Mouse (Mus musculus) hindbrain, embryonic 10.5 days (tissue): ENCODE data around the gene Xrra1. TPM values are rescaled to one million over a fixed set of nuclear protein-coding genes. Genes with fewer than 3 reads are reported as not detected.
A peak's percentile ranks its signal among the peaks of the same experiment; 100 is the strongest.
"Not testable (repeated sequence)": the region's sequence is repeated elsewhere in the genome, so short reads cannot be mapped to it uniquely, and the experiment has no call there.

Experiments
- DNase-seq: peaks from one replicate; pipeline ENCODE4 v3.0.0-alpha.2; 2017; ENCODE audit warnings: low spot score
- H3K27ac ChIP-seq: fragments of 300-500 bp; sonication (generic); 2 replicates; pipeline ENCODE4 v1.5.1; 2016; ENCODE audit warnings: mild to moderate bottlenecking, moderate library complexity
- H3K27me3 ChIP-seq: fragments of 300-500 bp; sonication (generic); 2 replicates; pipeline ENCODE4 v1.6.1; 2016; ENCODE audit warnings: mild to moderate bottlenecking; ENCODE audit not compliant: poor library complexity, insufficient read depth, severe bottlenecking
- H3K36me3 ChIP-seq: fragments of 300-500 bp; sonication (generic); 2 replicates; pipeline ENCODE4 v1.6.1; 2016; ENCODE audit warnings: mild to moderate bottlenecking, moderate library complexity
- H3K4me1 ChIP-seq: fragments of 300-500 bp; sonication (generic); replicated peaks from 2 replicates; pipeline ENCODE4 v1.6.1; 2016; ENCODE audit warnings: mild to moderate bottlenecking
- H3K4me3 ChIP-seq: fragments of 300-500 bp; sonication (generic); 2 replicates; pipeline ENCODE4 v1.5.1; 2016; ENCODE audit warnings: mild to moderate bottlenecking, moderate library complexity
- H3K9me3 ChIP-seq: fragments of 300-500 bp; sonication (generic); 2 replicates; pipeline ENCODE4 v1.6.1; 2016; ENCODE audit warnings: mild to moderate bottlenecking, moderate library complexity
- WGBS: fragments of 180-500 bp; shearing (Covaris S2); methylation state at CpG from one replicate; pipeline ENCODE4 v1.1.7; 2016; 5-methylcytosine and 5-hydroxymethylcytosine counted together
- polyA plus RNA-seq: library from polyadenylated mRNA; unstranded; fragments of >200 nt; fragmentation: Nextera tagmentation; extraction: Ambion mirVana; gene quantifications from 2 replicates; pipeline ENCODE4 v1.2.1, GENCODE M21; 2016

Xrra1 gene
- 0.46 and 0.68 TPM in 2 replicates for polyA plus RNA-seq

DNA sequence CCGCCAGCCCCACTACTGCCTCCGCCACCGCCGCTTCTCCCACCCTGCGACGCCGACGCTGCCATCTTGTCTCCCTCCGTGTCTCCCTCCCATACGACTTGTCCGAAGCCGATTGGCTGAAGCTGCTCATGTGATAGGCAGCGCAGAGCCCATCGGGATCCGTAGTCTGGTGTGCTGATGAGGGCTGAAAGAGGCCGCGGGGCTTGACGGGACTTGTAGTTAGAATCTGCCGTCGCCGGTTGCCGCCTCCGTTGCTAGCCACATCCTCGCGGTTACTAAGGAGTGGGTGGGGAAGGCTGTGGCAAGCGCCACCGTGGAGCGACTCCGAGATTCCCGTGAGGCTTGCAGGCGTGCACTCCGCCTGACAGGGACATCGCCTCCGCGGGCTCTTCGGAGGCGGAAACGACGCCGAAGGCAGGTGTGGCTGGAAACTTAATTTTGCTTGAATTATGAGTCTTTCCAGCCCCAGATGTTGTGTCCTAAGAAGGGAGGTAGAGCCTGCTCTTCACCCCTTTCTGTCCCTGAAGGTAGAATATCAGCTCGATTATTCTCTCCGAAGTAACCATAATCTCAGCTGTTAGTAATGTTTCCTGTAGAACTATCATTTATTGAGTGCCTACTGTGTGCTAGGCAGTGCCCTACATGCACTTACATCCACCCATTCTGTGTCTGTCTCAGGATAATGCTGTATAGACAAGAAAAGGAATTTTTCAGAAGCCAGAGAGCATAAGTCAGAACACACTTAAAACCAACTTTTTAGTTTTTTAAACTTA lies at the start of gene Xrra1:
TSS of gene Xrra1 (plus strand) at position 304 of the 773 bp plus-strand sequence.
- WGBS: under 1% methylated on average over 42 of the region's 42 CpGs
- peaks cover 30% of the 10 kb centered on the region for H3K36me3 ChIP-seq
- H3K27ac ChIP-seq: peak within 1 kb of the TSS; percentile 97
- H3K4me1 ChIP-seq: peaks cover 35% of the 10 kb centered on the region
- H3K9me3 ChIP-seq: no peaks in the 10 kb centered on the region
- no peaks in the 10 kb centered on the region; the same call in 1 of the 2 replicates for H3K27me3 ChIP-seq
- DNase-seq: peak; percentile 99
- H3K4me3 ChIP-seq: peak within 1 kb of the TSS; percentile 85

GRCm38 (mm10) chr7:99810814-99811213 lies 48.1 kb upstream of the Xrra1 start:
- Histone ChIP-seq H3K36me3 (no peaks in the 10 kb centered on the region), H3K27me3 (no peaks in the 10 kb centered on the region), H3K9me3 (no peaks in the 10 kb centered on the region), H3K4me3 (no peak overlapping the region), H3K4me1 (no peaks in the 10 kb centered on the region), H3K27ac (no peak overlapping the region)
- 93% methylated on average over 2 of the region's 2 CpGs for WGBS
- no peak for DNase-seq

DNA sequence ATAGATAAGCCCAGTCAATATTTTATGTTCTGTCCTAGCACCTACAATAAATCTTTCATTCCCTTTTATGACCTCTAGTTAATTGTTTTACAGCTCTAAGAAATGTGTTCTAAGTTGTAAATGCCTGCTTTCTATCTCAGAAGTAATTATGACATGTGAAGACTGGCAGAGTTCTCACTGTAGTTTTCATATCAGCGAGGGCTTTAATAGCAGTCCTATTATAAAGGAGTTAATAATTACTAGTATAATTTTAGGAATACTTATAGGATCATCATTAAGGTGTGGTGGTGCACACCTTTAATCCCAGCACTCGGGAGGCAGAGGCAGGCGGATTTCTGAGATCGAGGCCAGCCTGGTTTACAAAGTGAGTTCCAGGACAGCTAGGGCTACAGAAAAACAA lies 47.3 kb upstream of the Xrra1 start:
- no peak overlapping the region for H3K27ac ChIP-seq
- no peaks in the 10 kb centered on the region for H3K27me3 ChIP-seq
- H3K4me3 ChIP-seq: no peak overlapping the region
- H3K9me3 ChIP-seq: no peaks in the 10 kb centered on the region
- WGBS: 93% methylated on average over 4 of the region's 4 CpGs
- no peaks in the 10 kb centered on the region for H3K4me1 ChIP-seq
- H3K36me3 ChIP-seq: no peaks in the 10 kb centered on the region
- DNase-seq: no peak

- Histone ChIP-seq H3K4me3 (no peak overlapping the region), H3K36me3 (no peaks in the 10 kb centered on the region), H3K9me3 (no peaks in the 10 kb centered on the region), H3K27me3 (no peaks in the 10 kb centered on the region), H3K4me1 (0 out of 2 replicates have a peak, but pooled peaks cover 2% of the 10 kb centered on the region), H3K27ac (no peak overlapping the region)
- 91% methylated on average over 11 of the region's 11 CpGs for WGBS
- no peak for DNase-seq
These were observed 45.5 kb upstream of the Xrra1 start for GRCm38 (mm10) chr7:99813394-99813793.

DNA sequence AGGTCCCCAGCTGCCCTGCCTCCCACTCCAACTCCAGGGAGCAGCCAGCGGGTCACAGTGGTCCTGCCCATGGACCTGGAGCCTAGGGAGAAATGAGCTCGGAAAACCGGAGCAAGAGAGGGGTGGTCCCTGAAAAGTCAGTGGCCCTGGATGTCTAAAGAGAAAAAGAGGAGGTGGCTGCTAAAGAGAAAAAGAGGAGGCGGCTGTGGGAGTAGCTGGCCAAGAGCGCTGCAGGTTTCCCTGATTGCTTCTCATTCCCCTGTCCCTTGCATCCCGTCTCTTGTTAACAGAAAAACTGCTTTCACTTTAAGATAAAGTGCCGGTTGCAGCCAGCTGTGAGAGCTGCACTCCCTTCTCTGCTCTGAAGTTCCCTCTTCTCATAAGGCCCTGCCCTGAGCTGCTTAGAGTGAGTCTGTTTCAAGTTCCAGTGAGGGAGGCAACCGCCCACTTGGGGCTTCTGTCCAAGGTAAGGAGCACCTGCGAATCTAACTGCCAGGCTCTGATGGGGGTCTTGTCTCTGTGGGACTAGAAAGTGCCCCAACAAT lies 40.7 kb upstream of the Xrra1 start:
- not testable (repeated sequence) for H3K27me3 ChIP-seq, H3K36me3 ChIP-seq, H3K27ac ChIP-seq, H3K4me1 ChIP-seq, H3K9me3 ChIP-seq, H3K4me3 ChIP-seq, DNase-seq
- WGBS: 18% methylated on average over 9 of the region's 9 CpGs

GRCm38 (mm10) chr7:99821953-99822352 lies 37.0 kb upstream of the Xrra1 start:
- H3K9me3 ChIP-seq: no peaks in the 10 kb centered on the region
- no peaks in the 10 kb centered on the region for H3K36me3 ChIP-seq
- H3K4me3 ChIP-seq: no peak overlapping the region
- H3K27ac ChIP-seq: no peak overlapping the region
- 0 out of 2 replicates have a peak, but pooled peaks cover 2% of the 10 kb centered on the region for H3K4me1 ChIP-seq
- 88% methylated on average over 2 of the region's 2 CpGs for WGBS
- no peaks in the 10 kb centered on the region for H3K27me3 ChIP-seq
- DNase-seq: no peak

- H3K4me3 ChIP-seq: no peak overlapping the region
- H3K4me1 ChIP-seq: peaks cover 2% of the 10 kb centered on the region; the same call in 1 of the 2 replicates
- H3K9me3 ChIP-seq: no peaks in the 10 kb centered on the region
- no peak for DNase-seq
- H3K27ac ChIP-seq: no peak overlapping the region
- H3K27me3 ChIP-seq: no peaks in the 10 kb centered on the region
- WGBS: 82% methylated on average over 5 of the region's 5 CpGs
- H3K36me3 ChIP-seq: no peaks in the 10 kb centered on the region
These were observed 36.5 kb upstream of the Xrra1 start for GRCm38 (mm10) chr7:99822426-99822825.

- WGBS: 85% methylated on average over 10 of the region's 10 CpGs
- Histone ChIP-seq H3K36me3 (no peaks in the 10 kb centered on the region), H3K27ac (0 out of 2 replicates have a peak overlapping the region, but pooled peaks have one; percentile 16), H3K27me3 (no peaks in the 10 kb centered on the region), H3K4me3 (no peak overlapping the region), H3K9me3 (no peaks in the 10 kb centered on the region), H3K4me1 (peaks cover 8% of the 10 kb centered on the region)
- no peak for DNase-seq
These were observed 35.8 kb upstream of the Xrra1 start for GRCm38 (mm10) chr7:99823045-99823663.

DNA sequence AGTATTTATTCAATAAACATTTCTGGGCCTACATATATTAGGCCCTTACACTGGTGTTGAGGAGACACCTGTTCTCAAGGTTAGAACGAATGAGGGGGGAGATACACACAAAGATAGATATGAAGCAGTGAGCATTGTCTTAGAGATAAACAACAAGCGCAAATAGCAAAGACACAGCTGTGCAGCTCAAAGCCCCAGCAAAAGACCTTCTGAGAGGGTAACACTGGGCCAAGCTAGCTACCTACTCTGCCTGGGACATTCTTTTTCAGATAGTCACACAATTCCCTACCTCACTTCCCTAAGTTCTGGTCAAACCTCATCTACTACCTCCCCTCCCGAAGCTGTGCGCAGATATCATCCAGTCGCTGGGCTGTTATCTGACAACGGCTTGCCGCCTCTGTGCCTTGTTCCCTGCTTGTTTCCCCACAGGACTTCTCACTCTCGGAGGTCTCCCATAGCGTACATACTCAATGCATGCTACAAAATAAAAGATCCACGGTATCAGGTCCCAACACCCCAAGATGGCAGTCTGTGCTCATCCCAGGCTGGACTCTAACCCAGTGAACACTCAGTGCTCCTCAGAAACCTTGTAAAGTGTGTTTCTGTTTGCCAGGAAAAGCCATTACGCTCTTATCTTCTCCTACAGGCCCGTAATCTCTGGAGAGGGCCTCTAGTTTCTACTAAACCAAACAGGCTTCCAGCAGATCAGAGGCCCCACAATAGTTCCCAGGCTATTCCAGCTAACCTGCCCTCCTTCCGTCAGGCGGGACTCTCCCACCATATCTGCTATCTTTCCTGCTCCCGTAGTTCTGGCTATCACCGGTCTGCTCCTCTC lies 34.0 kb upstream of the Xrra1 start:
- Histone ChIP-seq H3K27ac (no peak overlapping the region), H3K4me1 (peaks cover 13% of the 10 kb centered on the region), H3K27me3 (no peaks in the 10 kb centered on the region), H3K9me3 (no peaks in the 10 kb centered on the region), H3K36me3 (no peaks in the 10 kb centered on the region), H3K4me3 (no peak overlapping the region)
- 86% methylated on average over 16 of the region's 16 CpGs for WGBS
- DNase-seq: no peak

- Histone ChIP-seq H3K36me3 (no peaks in the 10 kb centered on the region), H3K4me3 (no peak overlapping the region), H3K4me1 (peaks cover 13% of the 10 kb centered on the region), H3K27me3 (no peaks in the 10 kb centered on the region), H3K27ac (no peak overlapping the region), H3K9me3 (no peaks in the 10 kb centered on the region)
- WGBS: 84% methylated on average over 9 of the region's 9 CpGs
- no peak for DNase-seq
These were observed 33.4 kb upstream of the Xrra1 start for GRCm38 (mm10) chr7:99825511-99825910.

GRCm38 (mm10) chr7:99826096-99826495 lies 32.8 kb upstream of the Xrra1 start:
- 70% methylated on average over 6 of the region's 6 CpGs for WGBS
- H3K4me1 ChIP-seq: peaks cover 13% of the 10 kb centered on the region
- no peaks in the 10 kb centered on the region for H3K9me3 ChIP-seq
- H3K27ac ChIP-seq: no peak overlapping the region
- no peaks in the 10 kb centered on the region for H3K36me3 ChIP-seq
- no peak overlapping the region for H3K4me3 ChIP-seq
- H3K27me3 ChIP-seq: no peaks in the 10 kb centered on the region
- no peak for DNase-seq

- Histone ChIP-seq H3K4me3 (peak within 1 kb of the TSS; percentile 62), H3K27ac (peak within 1 kb of the TSS; percentile 87), H3K36me3 (no peaks in the 10 kb centered on the region), H3K27me3 (no peaks in the 10 kb centered on the region), H3K4me1 (peaks cover 13% of the 10 kb centered on the region), H3K9me3 (no peaks in the 10 kb centered on the region)
- under 1% methylated on average over 26 of the region's 26 CpGs for WGBS
- peak; percentile 90 for DNase-seq
These were observed 30.8 kb upstream of the Xrra1 start, which contains the start of gene Neu3 for GRCm38 (mm10) chr7:99828083-99828570. Neu3 (minus strand) TSS chr7:99828417.
